Mouse (Mus musculus) heart, postnatal 25 days (tissue): Measurements from ENCODE around the gene Bmyc. TPM values are rescaled to one million over a fixed set of nuclear protein-coding genes. Genes with fewer than 3 reads are reported as not detected.
"Not testable (repeated sequence)": the region's sequence is repeated elsewhere in the genome, so short reads cannot be mapped to it uniquely, and the experiment has no call there.

Source experiments
- DNase-seq: peaks from one replicate; pipeline ENCODE4 v3.0.0; 2022; ENCODE audit warnings: low spot score
- intact Hi-C: fragments of 180-260 bp; cut with DNase I; formaldehyde crosslinking; loops from one replicate; pipeline ENCODE4 v1.15.1; 2025
- total RNA-seq, 2 experiments: library from RNA; stranded (reverse); gene quantifications; 2 replicates each; pipeline ENCODE4 v1.2.3; 2021

Bmyc gene
- total RNA-seq, 2 experiments from 2014 or later: 9.7 to 13.7 TPM

GRCm38 (mm10) chr2:25711641-25712040 lies 5.1 kb downstream of the Bmyc start:
- intact Hi-C loops, DNase-seq: not testable (repeated sequence)

GRCm38 (mm10) chr2:25717222-25717621 lies 10.7 kb downstream of the Bmyc start:
- DNase-seq: no peak
- intact Hi-C loops: no loop called here

GRCm38 (mm10) chr2:25733199-25733930 lies 26.8 kb downstream of the Bmyc start:
- intact Hi-C loops: loop anchor here (5.0 kb wide), 1 partner anchor 36 kb away; no protein-coding TSS in a partner anchor
- DNase-seq: no peak

- intact Hi-C loops, DNase-seq: not testable (repeated sequence)
These were observed 30.2 kb downstream of the Bmyc start, which contains the start of gene Obp2b for GRCm38 (mm10) chr2:25736709-25737108. TSS of gene Obp2b (plus strand) at chr2:25737009.

- intact Hi-C loops: no loop called here
- no peak for DNase-seq
These were observed 35.1 kb downstream of the Bmyc start for GRCm38 (mm10) chr2:25741671-25742070.

- DNase-seq: no peak
- intact Hi-C loops: no loop called here
These were observed 47.7 kb downstream of the Bmyc start for GRCm38 (mm10) chr2:25754201-25754600.

Other genes with a start within 250 kb of the Bmyc start
- gene Clic3, start 249.9 kb upstream of the Bmyc start, total RNA-seq: 1 to 10 TPM; 2.4 to 3.6 TPM
- gene Paxx, start 245.6 kb upstream of the Bmyc start, total RNA-seq: 10 to 100 TPM; 17.4 to 20.8 TPM
- gene Ptgds, start 236.7 kb upstream of the Bmyc start, total RNA-seq: 100 to 1,000 TPM; 117 to 160 TPM
- gene Lcn12, start 212.8 kb upstream of the Bmyc start, total RNA-seq: not detected
- gene Fbxw5, start 206.0 kb upstream of the Bmyc start, total RNA-seq: 10 to 100 TPM; 85.7 to 91.2 TPM
- gene C8g, start 205.0 kb upstream of the Bmyc start, total RNA-seq: under 1 TPM; 0.73 to 0.75 TPM
- gene Traf2, start 159.8 kb upstream of the Bmyc start, total RNA-seq: 10 to 100 TPM; 15.4 to 17.3 TPM
- 100 to 1,000 TPM; 209 to 218 TPM for gene Edf1, start 148.9 kb upstream of the Bmyc start, total RNA-seq
- 1 to 10 TPM; 1.3 to 3.2 TPM for gene Mamdc4, start 131.9 kb upstream of the Bmyc start, total RNA-seq
- gene Phpt1, start 131.5 kb upstream of the Bmyc start, total RNA-seq: 10 to 100 TPM; 63.0 to 70.0 TPM
- under 1 TPM; 0.08 to 0.10 TPM for gene Ajm1, start 125.0 kb upstream of the Bmyc start, total RNA-seq
- 10 to 100 TPM; 61.8 to 66.1 TPM for gene Rabl6, start 98.2 kb upstream of the Bmyc start, total RNA-seq
- not detected for gene Ccdc183, start 89.1 kb upstream of the Bmyc start, total RNA-seq
- 10 to 100 TPM; 27.9 to 31.6 TPM for gene Tmem141, start 84.7 kb upstream of the Bmyc start, total RNA-seq
- 1 to 10 TPM; 4.8 to 5.8 TPM for gene Fcna, start 78.7 kb upstream of the Bmyc start, total RNA-seq
- under 1 TPM; 0.73 to 0.99 TPM for gene Lcn8, start 53.6 kb upstream of the Bmyc start, total RNA-seq
- not detected for gene Lcn5, start 48.8 kb upstream of the Bmyc start, total RNA-seq
- gene Lcn6, start 30.0 kb upstream of the Bmyc start, total RNA-seq: not detected
- not detected for gene Lcn10, start 24.0 kb upstream of the Bmyc start, total RNA-seq
- gene Obp2a, start 6.7 kb upstream of the Bmyc start, total RNA-seq: not detected
- gene Obp2b, start 30.3 kb downstream of the Bmyc start, total RNA-seq: not detected
- not detected for gene Lcn3, start 58.8 kb downstream of the Bmyc start, total RNA-seq
- gene Lcn11, start 70.3 kb downstream of the Bmyc start, total RNA-seq: not detected
- gene Gm13539, start 75.5 kb downstream of the Bmyc start, total RNA-seq: not detected
- gene Glt6d1, start 109.1 kb downstream of the Bmyc start, total RNA-seq: not detected
- gene Lcn9, start 116.4 kb downstream of the Bmyc start, total RNA-seq: not detected
- gene Sohlh1, start 140.5 kb downstream of the Bmyc start, total RNA-seq: not detected
- under 1 TPM; 0.25 to 0.36 TPM for gene Kcnt1, start 157.0 kb downstream of the Bmyc start, total RNA-seq